Mouse (Mus musculus) MEL-GATA-1-ER (cell line): ENCODE results near the gene Fuca1.
A peak's percentile ranks its signal among the peaks of the same experiment; 100 is the strongest.

ENCODE experiments used
- DNase-seq: peaks from one replicate; pipeline ENCODE4 v3.0.0-alpha.2; 2012; ENCODE audit warnings: low read depth; ENCODE audit errors: extremely low read depth

The Fuca1 gene

DNA sequence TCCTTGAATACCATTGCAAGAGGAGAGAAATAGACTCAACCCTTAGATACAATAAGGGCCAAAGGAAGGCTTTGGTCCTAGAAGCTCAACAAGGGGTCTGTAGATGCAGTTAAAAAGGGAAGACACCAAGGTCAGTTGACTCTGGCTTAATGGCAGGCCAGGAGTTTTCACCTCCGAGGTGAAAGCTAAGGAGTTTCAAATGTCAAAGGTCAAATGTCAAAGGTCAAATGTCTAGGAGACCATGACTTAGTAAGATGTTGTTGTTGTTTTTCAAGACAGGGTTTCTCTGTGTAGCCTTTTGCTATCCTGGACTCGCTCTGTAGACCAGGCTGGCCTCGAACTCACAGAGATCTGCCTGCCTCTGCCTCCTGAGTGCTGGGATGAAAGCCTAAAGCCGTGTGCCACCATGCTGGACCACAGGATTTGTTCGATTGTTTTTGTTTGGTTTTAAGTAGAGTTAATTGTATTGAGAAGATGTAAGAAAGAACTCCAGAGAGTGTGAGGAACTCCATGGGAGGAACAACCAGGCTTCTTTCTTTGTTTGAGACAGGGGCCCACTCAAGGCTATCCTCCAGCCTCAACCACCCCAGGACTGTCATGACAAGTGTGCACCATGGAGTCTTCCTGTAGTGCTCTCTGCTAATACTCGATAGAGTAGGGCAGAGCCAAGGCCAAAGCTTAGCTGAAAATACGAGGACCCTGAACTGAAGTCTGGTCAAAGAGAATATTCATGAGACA is 31.2 kb upstream of the Fuca1 start:
- no peak for DNase-seq

DNA sequence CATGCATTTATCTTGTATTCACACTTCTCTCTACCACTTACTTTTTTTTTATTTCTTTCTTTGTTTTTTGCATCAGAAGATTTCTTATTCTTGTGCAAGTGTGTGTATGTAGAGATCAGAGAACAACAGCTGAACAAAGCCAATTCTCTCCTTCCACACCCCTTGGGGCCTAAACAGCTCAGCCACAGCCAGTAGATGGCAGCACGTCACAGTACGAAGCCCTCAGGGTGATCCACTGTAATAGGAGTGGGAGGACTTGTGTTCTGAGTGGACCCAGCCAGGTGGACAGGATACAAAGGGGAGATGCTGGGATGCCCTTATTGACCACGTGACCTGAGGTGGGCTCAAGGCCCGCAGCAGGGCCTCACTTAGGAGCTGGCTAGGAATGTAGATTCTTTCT is 30.7 kb upstream of the Fuca1 start:
- no peak for DNase-seq

DNA sequence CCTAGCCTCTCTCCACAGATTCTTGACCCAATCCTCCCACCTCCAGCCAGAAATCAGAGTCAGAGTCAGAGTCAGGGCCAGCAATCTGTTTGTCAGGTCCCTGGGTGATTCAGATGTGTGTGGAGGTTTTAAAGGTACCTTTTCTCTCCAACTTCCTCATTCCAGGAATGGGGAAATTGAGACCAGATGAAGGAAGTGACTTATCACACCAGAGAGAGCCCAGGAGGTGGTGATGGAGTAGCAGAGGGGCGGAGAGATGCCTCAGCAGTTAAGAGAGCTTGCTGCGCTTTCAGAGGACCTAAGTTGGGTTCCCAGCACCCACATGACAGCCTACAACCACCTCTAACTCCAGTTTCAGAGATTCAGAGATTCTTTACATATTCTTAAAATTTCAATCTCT is 29.0 kb upstream of the Fuca1 start:
- peak; percentile 96 for DNase-seq

DNA sequence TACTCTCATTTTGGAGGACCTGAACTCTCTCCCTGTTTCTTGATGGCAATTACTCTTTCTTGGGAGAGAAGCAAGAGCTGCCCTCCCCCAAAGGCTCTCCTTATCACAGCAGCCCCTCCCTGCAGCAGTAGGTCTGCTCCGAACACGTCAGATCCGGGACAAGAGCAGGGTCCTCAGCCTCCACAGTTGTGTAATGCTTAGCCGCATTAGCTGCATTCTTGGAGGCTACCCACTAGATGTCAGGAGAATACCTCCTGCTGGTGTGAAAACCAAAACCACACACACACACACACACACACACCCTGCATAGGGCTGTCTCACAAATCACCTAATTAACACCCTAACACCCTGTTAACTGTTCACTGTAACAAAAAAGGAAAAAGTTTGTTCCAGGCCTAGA is 27.7 kb upstream of the Fuca1 start:
- no peak for DNase-seq

DNA sequence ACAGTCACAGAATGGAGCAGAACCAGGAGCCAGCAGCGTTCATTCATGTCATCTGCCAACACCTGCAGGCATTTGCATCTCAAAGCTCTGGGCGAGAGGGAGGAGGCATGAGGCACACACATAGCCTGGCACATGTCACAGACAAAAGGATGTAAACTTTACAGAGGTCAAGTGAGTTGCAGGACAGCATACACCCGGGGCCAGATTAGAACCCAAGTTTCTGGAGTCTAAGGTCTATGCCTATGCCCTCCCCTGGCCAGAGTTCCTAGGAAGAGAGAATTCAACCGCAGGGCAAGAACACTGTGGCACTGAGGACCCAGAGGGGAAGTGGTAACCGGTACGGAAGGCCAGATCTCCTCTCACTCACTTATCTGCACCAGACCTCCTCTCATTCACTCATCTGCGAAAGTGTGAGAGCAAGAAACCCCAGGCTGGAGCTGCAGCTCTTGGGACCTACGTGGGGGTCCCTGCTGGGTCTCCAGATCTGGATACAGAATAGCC is 25.4 kb upstream of the Fuca1 start, which contains the start of gene Cnr2:
TSS of gene Cnr2 (plus strand) at position 324 of the 501 bp plus-strand sequence.
- peak; percentile 78 for DNase-seq

DNA sequence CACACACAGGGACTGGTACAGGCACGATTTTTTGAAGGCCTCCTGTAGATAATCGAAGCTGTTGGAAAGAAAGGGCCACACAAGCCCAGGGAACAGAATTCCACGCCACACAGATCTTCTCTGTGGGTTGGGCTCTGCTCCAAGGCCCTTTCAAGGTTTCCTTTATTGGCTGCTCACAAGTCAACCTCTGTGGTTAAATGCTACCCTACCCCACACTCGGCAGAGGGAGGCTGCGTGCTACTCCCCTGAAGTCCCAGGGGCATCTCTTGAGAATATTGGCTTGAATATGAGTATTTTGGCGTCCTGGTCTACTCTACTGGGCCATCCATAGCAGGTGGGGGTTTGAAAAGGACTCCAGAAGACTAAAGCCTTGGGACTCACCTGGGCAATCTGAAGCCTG is 24.4 kb upstream of the Fuca1 start:
- no peak for DNase-seq

DNA sequence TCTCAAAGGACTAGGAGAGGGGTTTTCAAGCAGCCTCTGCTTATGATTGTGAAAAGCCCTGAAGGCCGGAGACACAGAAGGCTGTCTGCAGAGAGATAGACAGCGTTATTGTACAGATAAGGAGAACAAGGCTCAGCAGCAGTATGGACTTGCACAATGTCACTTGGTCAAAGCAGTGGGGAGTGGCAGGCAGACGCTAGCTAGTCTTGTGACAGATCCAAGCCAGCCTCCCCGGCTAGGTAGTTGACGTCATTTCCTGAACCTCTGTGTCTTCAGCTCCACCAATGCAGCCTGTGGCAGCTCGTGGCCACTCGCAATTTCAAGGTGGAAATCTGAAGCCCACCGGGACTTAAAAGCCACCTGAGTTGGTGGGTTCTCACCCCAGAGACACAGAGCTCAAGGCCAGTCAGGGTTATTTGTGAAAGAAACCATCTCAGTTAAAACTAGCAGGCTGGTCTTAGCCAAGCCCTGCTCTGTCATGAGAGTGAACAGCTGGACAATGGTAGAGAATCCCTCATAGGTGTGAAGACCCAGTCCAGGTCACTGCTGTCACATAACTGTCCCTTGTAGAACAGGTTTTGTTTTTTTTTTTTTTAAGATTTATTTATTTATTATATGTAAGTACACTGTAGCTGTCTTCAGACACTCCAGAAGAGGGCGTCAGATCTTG is 22.0 kb upstream of the Fuca1 start:
- DNase-seq, result peak; percentile 94

DNA sequence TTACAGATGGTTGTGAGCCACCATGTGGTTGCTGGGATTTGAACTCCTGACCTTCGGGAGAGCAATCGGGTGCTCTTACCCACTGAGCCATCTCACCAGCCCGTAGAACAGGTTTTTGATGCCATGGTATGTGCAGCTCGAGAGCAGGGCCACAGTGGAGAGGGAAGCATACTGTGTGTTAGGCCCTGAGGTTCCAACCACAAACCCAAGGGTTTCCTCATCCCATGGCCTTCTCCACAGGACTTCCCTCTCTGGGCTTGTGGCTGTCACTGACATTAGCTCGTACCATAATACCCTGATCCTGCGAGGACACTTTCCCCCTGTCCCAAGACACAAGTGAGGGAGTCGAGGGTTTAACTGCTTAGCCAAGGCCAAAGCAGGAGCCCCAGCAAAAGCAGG is 21.5 kb upstream of the Fuca1 start:
- no peak for DNase-seq

DNA sequence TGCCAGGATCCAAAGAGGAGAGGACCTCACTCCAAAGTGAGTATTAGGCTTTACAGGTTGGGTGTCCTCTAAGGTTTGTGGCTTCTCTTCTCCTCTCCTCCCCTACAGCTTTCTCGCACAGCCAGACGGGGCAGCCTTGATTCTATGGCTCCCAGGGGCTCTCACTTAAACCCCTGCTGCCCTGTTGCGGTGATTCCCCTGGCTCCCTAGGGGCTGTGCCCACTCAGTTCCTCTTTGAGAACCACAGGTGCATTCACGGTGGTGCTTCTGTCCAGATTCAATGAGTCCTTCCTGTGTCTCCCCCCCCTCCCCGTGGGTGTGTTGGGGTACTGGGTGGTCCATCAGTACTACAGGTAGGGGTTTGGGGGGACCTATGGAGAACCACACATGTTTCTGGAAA is 20.5 kb upstream of the Fuca1 start:
- no peak for DNase-seq

DNA sequence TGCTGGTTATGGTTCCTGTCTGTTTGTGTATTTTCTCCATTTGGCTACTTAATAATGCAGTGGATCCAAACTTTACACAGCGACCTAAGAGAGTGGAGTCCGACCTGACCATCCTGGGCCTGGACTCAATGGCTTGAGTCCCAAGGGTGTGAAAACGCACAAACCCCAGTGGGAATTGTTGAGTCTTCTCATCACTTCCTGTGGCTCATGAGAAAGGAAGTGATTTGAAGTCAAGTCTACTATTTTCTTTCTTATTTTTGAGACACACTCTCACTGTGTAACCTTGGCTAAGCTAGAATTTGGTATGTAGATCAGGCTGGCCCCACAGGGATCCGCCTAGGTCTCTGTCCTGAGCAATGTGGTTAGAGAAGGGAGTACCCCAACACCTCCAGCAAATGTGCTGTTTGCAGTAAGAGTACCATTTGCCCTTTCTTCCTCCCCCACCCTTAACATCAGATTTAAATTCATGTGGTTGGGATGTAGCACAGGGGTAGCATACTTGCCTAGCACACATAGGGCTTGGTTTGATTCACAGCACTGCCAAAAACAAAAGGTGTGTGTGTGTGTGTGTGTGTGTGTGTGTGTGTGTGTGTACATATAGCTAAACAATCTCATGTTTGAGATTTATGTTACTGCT is 17.8 kb upstream of the Fuca1 start:
- no peak for DNase-seq

DNA sequence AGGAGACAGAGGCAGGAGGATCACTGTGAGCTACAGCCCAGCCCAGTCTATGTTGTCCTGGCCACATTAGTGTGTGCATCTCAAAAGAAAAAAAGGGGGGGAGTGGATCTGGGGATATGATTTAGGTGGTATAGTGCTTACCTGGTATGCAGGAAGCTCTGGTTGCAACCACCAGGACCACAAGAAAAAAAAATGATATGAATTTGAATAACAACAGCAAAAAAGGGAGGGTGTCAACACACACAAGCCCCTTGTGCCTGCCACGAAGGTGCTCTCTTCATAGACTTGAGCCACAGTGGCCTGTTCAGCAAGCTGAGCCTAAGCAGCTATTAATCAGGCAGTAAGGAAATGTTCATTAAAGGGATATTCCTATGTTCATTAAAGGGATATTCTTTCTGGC is 15.7 kb upstream of the Fuca1 start:
- DNase-seq, result no peak

DNA sequence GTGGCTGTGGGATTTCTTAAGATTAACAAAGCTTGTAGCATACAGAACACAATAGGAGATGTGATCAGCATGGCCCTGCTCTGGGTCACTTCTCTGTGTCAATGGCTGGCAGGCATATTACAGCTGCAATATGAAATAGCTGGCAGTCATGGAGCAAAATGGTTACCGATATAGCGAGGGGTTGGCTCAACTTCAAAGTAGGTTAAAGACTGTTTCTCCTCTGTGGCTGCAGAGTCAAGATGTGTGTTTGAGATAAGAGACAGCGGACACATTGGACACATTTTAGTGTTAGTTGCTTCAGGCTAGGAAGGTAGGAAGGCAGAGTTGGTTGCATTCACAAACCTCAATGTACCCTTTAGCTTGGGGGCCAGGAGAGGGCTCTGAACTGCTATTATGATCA is 13.9 kb upstream of the Fuca1 start:
- peak; percentile 66 for DNase-seq

DNA sequence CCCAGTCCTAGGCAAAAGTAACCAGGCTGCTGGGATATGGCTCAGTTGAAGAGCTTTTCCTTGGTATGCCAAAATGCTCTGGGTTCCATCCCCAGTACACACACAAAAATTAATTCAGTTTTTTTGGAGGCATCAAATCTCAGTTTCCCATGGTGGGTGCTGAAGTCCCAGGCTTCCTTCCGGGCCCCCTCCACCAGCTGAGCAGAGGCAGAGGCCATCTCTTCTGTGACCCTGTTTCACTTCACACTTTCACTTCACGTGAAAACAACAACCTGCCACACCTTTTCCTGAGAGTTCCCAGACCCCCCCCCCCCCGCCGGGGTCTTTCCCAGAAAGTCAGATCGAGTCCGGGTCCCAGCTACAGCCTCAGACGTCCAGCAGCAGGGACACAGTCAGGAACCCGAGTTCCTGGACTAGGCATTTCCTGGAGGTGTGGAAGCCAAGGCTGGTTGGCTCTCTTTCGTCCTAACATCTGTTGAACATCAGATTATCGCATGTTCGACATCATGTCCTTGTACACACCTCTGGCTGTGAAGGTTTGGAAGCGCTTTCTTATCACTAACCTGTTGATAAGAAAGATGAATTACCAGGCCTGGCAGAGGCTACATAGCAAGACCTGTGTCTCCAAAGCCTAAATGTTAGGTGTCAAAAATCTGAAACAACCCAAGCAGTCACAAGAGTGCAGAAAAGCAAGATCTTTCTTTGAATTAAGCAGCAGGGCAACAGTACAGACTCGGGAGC is 11.0 kb upstream of the Fuca1 start:
- no peak for DNase-seq

DNA sequence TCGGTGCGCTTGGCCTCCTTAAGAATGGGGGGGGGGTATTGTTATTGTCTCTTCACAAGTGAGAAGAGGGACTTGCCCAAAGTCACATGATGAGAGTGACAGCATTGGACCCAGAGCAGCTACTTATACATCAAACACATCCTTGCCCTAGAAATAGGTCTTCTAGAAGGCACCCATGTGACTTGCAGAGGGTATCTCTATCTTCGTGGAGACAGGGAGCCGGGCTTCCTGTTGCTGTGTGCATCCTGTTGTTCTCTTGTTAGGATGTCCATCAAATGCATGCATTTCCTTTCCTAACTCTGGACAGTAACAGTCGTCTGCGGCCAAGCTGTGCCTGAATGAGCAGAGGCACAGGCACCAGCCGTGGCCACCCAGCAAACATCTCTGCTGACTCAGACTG is 9.0 kb upstream of the Fuca1 start:
- no peak for DNase-seq

DNA sequence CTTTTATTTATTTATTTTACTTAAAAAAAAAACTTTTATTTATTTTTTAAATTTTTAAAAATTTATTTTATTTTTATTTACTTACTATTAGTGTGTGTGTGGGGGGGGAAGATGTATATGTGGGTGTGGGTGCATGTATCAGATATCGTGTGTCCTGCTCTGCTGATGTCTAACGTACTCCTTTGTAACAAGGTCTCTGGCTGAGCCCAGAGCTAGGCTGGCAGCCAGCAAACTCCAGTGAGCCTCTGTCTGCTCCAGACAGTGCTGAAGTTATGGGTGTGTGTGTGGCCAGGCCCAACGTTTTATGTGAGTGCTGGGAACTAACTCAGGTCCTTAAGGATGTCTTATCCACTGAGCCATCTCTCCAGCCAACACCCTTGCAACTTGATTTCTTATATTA is 8.4 kb upstream of the Fuca1 start:
- no peak for DNase-seq

DNA sequence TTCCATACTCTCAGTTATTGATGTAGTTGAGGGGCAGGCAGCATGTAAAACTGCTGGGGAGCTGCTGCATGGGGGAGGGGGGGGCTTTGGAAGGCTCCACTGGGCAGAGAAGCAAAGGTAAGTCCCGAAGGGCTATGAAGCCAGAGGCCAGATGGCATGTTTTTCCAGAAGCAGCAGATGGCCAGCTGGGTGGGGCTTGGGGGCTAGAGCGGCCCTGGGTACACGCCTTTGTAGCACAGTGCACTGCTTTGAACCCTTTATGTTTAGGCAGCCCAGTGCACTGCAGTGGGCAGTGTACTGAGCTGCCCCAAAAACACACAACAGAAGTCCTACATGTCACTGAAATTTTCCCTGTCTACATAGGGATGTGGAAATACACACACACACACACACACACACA is 7.7 kb upstream of the Fuca1 start:
- no peak for DNase-seq

DNA sequence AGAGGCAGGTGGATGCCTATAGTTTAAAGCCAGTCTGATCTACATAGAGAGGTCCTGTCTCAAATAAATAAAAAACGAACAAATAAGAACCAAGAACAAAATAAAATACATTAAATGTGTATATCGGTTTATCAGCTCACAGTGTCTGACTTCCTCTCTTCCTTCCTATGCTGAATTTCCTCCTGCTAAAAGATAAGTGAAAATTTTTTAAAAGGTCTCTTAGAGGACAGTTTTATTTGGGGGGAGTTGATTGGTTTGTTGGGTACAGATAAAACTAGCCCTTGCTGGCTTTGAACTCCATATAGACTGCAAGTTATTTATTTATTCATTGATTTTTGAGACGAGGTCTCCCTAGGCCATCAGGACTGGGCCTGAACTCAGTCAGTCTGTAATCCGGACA is 7.1 kb upstream of the Fuca1 start:
- DNase-seq, result no peak

DNA sequence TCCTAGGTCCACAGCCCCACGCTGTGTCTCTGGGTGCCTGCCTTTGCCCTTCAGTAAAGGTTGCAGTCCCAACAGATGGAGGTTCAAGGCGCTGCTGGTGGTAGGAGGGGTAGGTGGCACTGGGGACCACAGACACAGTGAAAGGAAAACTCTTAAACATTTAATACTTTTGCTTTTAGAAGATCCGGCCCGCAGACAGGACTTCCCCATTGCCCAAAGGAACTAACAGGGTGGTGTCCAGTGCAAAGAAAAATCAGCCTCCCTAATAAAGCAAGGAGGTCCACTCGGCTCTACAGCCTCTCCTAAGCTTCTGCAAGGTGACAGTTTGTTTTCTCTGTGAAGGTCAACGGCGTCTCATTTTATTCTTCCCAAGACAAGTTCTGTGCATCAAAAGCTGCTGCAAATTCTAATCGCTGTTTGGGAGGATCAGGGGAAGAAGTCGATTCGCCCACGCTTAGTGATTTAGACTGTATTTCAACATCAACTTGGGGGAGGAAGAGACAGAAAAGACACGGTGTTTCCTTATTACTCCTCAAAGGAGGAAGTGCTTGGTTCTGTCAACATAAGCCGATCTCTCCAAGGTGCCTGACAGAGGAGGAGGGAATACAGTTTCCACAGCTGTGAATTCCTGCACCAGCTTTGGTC is 1.8 kb upstream of the Fuca1 start:
- peak; percentile 67 for DNase-seq

DNA sequence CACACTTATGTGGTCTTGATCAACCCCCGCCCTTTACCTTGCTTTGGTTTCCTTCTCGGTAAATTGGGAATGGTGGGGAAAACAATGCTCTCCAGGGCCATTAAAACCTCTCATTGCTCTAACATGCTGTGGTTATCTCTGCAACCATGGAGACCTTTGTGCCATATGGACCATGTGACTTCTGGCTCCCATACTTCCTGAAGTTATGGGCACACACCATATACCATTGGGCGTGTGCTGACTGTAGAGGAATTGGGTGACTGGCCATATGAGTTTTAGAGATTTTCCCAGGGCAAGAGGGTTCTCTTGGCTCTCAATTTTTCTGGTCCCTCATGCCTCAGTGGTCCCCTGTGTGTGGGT is 1.3 kb upstream of the Fuca1 start:
- no peak for DNase-seq

DNA sequence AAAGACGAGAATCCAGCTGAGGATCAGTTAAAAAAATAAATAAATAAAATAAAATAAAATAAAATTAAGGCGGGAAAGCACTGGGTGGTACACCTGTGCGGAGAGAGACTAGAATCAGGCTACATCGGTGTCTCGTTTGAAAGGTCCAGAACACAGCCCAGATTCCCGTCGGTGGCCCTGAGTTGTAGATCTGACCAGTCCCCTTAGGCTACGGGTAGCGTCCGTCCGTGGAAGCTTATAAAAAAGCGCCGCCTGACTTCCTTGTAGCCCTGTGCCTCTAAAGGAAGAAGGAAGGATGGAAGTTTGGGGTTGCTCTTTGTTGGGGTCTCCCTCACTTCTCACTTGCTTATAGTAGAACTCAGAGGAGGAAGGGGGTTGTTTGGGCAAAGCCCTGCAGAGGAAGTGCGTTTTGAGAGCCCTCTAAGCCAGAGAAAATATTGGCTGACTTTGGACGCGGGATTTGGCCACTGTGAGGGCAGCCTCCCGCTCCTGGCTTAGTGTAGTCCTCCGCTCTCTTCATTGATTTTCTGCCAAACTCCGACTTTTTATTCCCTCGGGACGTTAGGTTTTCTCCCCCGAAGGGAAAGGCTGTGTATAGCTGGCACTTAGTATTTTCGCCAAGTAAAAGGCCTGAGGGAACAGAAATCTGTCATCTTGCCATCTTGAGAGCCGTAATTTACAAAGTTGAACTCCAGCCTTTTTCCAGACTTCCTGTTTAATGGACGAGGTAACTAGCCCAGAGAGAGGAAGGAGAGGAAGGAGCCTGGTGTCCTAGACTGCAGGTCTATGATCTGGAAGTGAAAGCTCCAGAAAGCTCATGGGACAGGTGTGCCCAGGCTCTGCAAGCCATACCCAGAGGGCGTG is 954 bp downstream of the Fuca1 start:
- DNase-seq, result no peak
